Mouse (Mus musculus) limb, embryonic 12.5 days (tissue): ENCODE results near the gene Foxj2. TPM values are rescaled to one million over a fixed set of nuclear protein-coding genes. Genes with fewer than 3 reads are reported as not detected.

Source experiments
- ATAC-seq: fragments of 200-750 bp; cut with Nextera tagmentation; 2 replicates; pipeline ENCODE4 v1.8.0; 2017; ENCODE audit warnings: low read depth, moderate TSS enrichment; ENCODE audit not compliant: insufficient number of reproducible peaks, insufficient read depth, low FRiP score, low TSS enrichment
- H3K27ac ChIP-seq: fragments of 300-500 bp; sonication (generic); 2 replicates; pipeline ENCODE4 v1.5.1; 2016; ENCODE audit warnings: mild to moderate bottlenecking, moderate library complexity
- H3K27me3 ChIP-seq: fragments of 300-500 bp; sonication (generic); 2 replicates; pipeline ENCODE4 v1.6.1; 2016; ENCODE audit warnings: mild to moderate bottlenecking, moderate library complexity
- H3K36me3 ChIP-seq: fragments of 300-500 bp; sonication (generic); 2 replicates; pipeline ENCODE4 v1.6.1; 2016; ENCODE audit warnings: mild to moderate bottlenecking, moderate library complexity
- H3K4me1 ChIP-seq: fragments of 300-500 bp; sonication (generic); replicated peaks from 2 replicates; pipeline ENCODE4 v1.6.1; 2016
- H3K4me2 ChIP-seq: fragments of 300-500 bp; sonication (generic); 2 replicates; pipeline ENCODE4 v1.6.1; 2016; ENCODE audit warnings: mild to moderate bottlenecking, moderate library complexity
- H3K4me3 ChIP-seq: fragments of 300-500 bp; sonication (generic); replicated peaks from 2 replicates; pipeline ENCODE4 v1.5.1; 2016; ENCODE audit warnings: mild to moderate bottlenecking
- H3K9ac ChIP-seq: fragments of 300-500 bp; sonication (generic); replicated peaks from 2 replicates; pipeline ENCODE4 v1.6.1; 2016; ENCODE audit warnings: mild to moderate bottlenecking, moderate library complexity
- H3K9me3 ChIP-seq: fragments of 300-500 bp; sonication (generic); 2 replicates; pipeline ENCODE4 v1.6.1; 2016; ENCODE audit warnings: mild to moderate bottlenecking, moderate library complexity
- WGBS: fragments of 180-500 bp; shearing (Covaris S2); methylation state at CpG from one replicate; pipeline ENCODE4 v1.1.7; 2016; 5-methylcytosine and 5-hydroxymethylcytosine counted together
- polyA plus RNA-seq: library from polyadenylated mRNA; unstranded; fragments of >200 nt; fragmentation: Nextera tagmentation; extraction: Ambion mirVana; gene quantifications from 2 replicates; pipeline ENCODE4 v1.2.1, GENCODE M21; 2016

Foxj2 gene
- polyA plus RNA-seq, 1 experiment from 2014 or later = 4.6 TPM

- no peaks in the 10 kb centered on the region for H3K36me3 ChIP-seq
- H3K27ac ChIP-seq = peak overlapping the region; percentile 72
- H3K27me3 ChIP-seq = no peaks in the 10 kb centered on the region
- peak; percentile 70 for ATAC-seq
- peak overlapping the region; percentile 96 for H3K9ac ChIP-seq
- H3K4me2 ChIP-seq = peak overlapping the region; percentile 88
- H3K4me1 ChIP-seq = peaks cover 36% of the 10 kb centered on the region
- no peaks in the 10 kb centered on the region for H3K9me3 ChIP-seq
- WGBS = under 1% methylated on average over 37 of the region's 38 CpGs
- H3K4me3 ChIP-seq = peak overlapping the region; percentile 89
Observed at GRCm38 (mm10) chr6:122820071-122820798, 521 bp downstream of the Foxj2 start.

GRCm38 (mm10) chr6:122820799-122821650 lies 1.3 kb downstream of the Foxj2 start:
- H3K27ac ChIP-seq = no peak overlapping the region
- H3K4me2 ChIP-seq = peak overlapping the region; percentile 88
- ATAC-seq = no peak; the same call in 1 of the 2 replicates
- H3K4me1 ChIP-seq = peaks cover 43% of the 10 kb centered on the region
- H3K27me3 ChIP-seq = no peaks in the 10 kb centered on the region
- no peaks in the 10 kb centered on the region for H3K36me3 ChIP-seq
- H3K9ac ChIP-seq = peak overlapping the region; percentile 96
- no peaks in the 10 kb centered on the region for H3K9me3 ChIP-seq
- 34% methylated on average over 15 of the region's 15 CpGs for WGBS
- H3K4me3 ChIP-seq = peak overlapping the region; percentile 89

- no peak overlapping the region for H3K4me3 ChIP-seq
- H3K4me2 ChIP-seq = peak overlapping the region; percentile 88; the same call in 1 of the 2 replicates
Observed at GRCm38 (mm10) chr6:122821822-122822221, 2.1 kb downstream of the Foxj2 start.

GRCm38 (mm10) chr6:122824086-122824485 lies 4.4 kb downstream of the Foxj2 start:
- peaks cover 8% of the 10 kb centered on the region; the same call in 1 of the 2 replicates for H3K36me3 ChIP-seq
- no peak overlapping the region for H3K4me3 ChIP-seq
- no peak for ATAC-seq
- H3K9ac ChIP-seq = no peak overlapping the region
- no peaks in the 10 kb centered on the region for H3K27me3 ChIP-seq
- no peaks in the 10 kb centered on the region for H3K9me3 ChIP-seq
- H3K4me2 ChIP-seq = no peak overlapping the region
- H3K27ac ChIP-seq = no peak overlapping the region
- 63% methylated on average over 10 of the region's 10 CpGs for WGBS
- peaks cover 51% of the 10 kb centered on the region for H3K4me1 ChIP-seq

More at GRCm38 (mm10) chr6:122821822-122822221, 2.1 kb downstream of the Foxj2 start:
- Histone ChIP-seq H3K9me3 (no peaks in the 10 kb centered on the region), H3K27me3 (no peaks in the 10 kb centered on the region), H3K9ac (no peak overlapping the region), H3K36me3 (no peaks in the 10 kb centered on the region), H3K27ac (no peak overlapping the region), H3K4me1 (peaks cover 51% of the 10 kb centered on the region)
- ATAC-seq = no peak
- 73% methylated on average over 9 of the region's 9 CpGs for WGBS

- ATAC-seq = no peak
- Histone ChIP-seq H3K4me2 (peak overlapping the region; percentile 83; the same call in 1 of the 2 replicates), H3K4me1 (peaks cover 51% of the 10 kb centered on the region)
Observed at GRCm38 (mm10) chr6:122825166-122825565, 5.5 kb downstream of the Foxj2 start.

GRCm38 (mm10) chr6:122825923-122826742 lies 6.4 kb downstream of the Foxj2 start:
- H3K4me2 ChIP-seq = peak overlapping the region; percentile 83
- peak overlapping the region; percentile 53; the same call in 1 of the 2 replicates for H3K27ac ChIP-seq
- H3K9me3 ChIP-seq = no peaks in the 10 kb centered on the region
- 1% methylated on average over 29 of the region's 29 CpGs for WGBS
- peaks cover 42% of the 10 kb centered on the region for H3K4me1 ChIP-seq
- H3K4me3 ChIP-seq = peak overlapping the region; percentile 43
- ATAC-seq = peak; percentile 70
- H3K27me3 ChIP-seq = no peaks in the 10 kb centered on the region
- peaks cover 19% of the 10 kb centered on the region for H3K36me3 ChIP-seq
- peak overlapping the region; percentile 65 for H3K9ac ChIP-seq

More at GRCm38 (mm10) chr6:122825166-122825565, 5.5 kb downstream of the Foxj2 start:
- WGBS = 93% methylated on average over 9 of the region's 9 CpGs
- Histone ChIP-seq H3K36me3 (peaks cover 10% of the 10 kb centered on the region; the same call in 1 of the 2 replicates), H3K27ac (no peak overlapping the region), H3K9me3 (no peaks in the 10 kb centered on the region), H3K4me3 (no peak overlapping the region), H3K27me3 (no peaks in the 10 kb centered on the region), H3K9ac (no peak overlapping the region; the same call in 1 of the 2 replicates)

- Histone ChIP-seq H3K4me3 (no peak overlapping the region), H3K9me3 (no peaks in the 10 kb centered on the region), H3K9ac (no peak overlapping the region), H3K4me2 (no peak overlapping the region), H3K27me3 (no peaks in the 10 kb centered on the region), H3K4me1 (peaks cover 27% of the 10 kb centered on the region), H3K36me3 (peaks cover 35% of the 10 kb centered on the region), H3K27ac (no peak overlapping the region)
- WGBS = 42% methylated on average over 13 of the region's 13 CpGs
- no peak for ATAC-seq
Observed at GRCm38 (mm10) chr6:122828086-122828485, 8.4 kb downstream of the Foxj2 start.

GRCm38 (mm10) chr6:122832880-122833279 lies 13.2 kb downstream of the Foxj2 start:
- Histone ChIP-seq H3K27me3 (no peaks in the 10 kb centered on the region), H3K4me3 (no peak overlapping the region), H3K36me3 (peaks cover 81% of the 10 kb centered on the region), H3K9me3 (peaks cover 6% of the 10 kb centered on the region; the same call in 1 of the 2 replicates), H3K27ac (no peak overlapping the region), H3K9ac (no peak overlapping the region), H3K4me2 (no peak overlapping the region), H3K4me1 (no peaks in the 10 kb centered on the region)
- ATAC-seq = no peak
- 84% methylated on average over 7 of the region's 7 CpGs for WGBS

- Histone ChIP-seq H3K36me3 (peaks cover 88% of the 10 kb centered on the region), H3K4me2 (no peak overlapping the region), H3K27me3 (no peaks in the 10 kb centered on the region), H3K27ac (no peak overlapping the region), H3K9me3 (peaks cover 6% of the 10 kb centered on the region; the same call in 1 of the 2 replicates), H3K4me1 (no peaks in the 10 kb centered on the region), H3K4me3 (no peak overlapping the region), H3K9ac (no peak overlapping the region)
- 67% methylated on average over 4 of the region's 4 CpGs for WGBS
- no peak for ATAC-seq
Observed at GRCm38 (mm10) chr6:122834365-122834764, 14.7 kb downstream of the Foxj2 start.

GRCm38 (mm10) chr6:122836974-122837373 lies 17.3 kb downstream of the Foxj2 start:
- Histone ChIP-seq H3K9me3 (peaks cover 6% of the 10 kb centered on the region; the same call in 1 of the 2 replicates), H3K36me3 (peaks cover 99% of the 10 kb centered on the region), H3K4me2 (no peak overlapping the region), H3K4me1 (no peaks in the 10 kb centered on the region), H3K4me3 (no peak overlapping the region), H3K9ac (no peak overlapping the region), H3K27ac (no peak overlapping the region), H3K27me3 (no peaks in the 10 kb centered on the region)
- no peak for ATAC-seq
- 94% methylated on average over 3 of the region's 3 CpGs for WGBS
